Comparison of ENCODE assay signal across 17 mouse cellular contexts in genomic region chrX:164379721-164380120, GRCm38 (mm10). TPM values are rescaled to one million over a fixed set of nuclear protein-coding genes. Genes with fewer than 3 reads are reported as not detected.
"Had no signal": no experiment of that assay in that cellular context is flagged by ENCODE, and none has a peak within 500 bp of the region (broad histone marks: within the 10 kb centered on the region; RNA-seq: fewer than 3 reads in every experiment).

No protein-coding gene starts in this region.

- H3K36me3 ChIP-seq: kidney, embryonic 15.5 days; limb, embryonic 15.5 days; liver, embryonic 13.5 days; midbrain, embryonic 15.5 days; neural tube, embryonic 12.5 days had no signal

- H3K4me2 ChIP-seq: kidney, embryonic 15.5 days; limb, embryonic 15.5 days; liver, embryonic 13.5 days; midbrain, embryonic 11.5 days; midbrain, embryonic 15.5 days; neural tube, embryonic 12.5 days had no signal

- H3K9ac ChIP-seq: kidney, embryonic 15.5 days; limb, embryonic 15.5 days; liver, embryonic 13.5 days; liver, postnatal 0 days; midbrain, embryonic 15.5 days; neural tube, embryonic 12.5 days had no signal

- H3K4me1 ChIP-seq: kidney, embryonic 15.5 days; limb, embryonic 15.5 days; midbrain, embryonic 15.5 days; neural tube, embryonic 12.5 days had no signal

- H3K9me3 ChIP-seq: kidney, embryonic 15.5 days; limb, embryonic 15.5 days; liver, embryonic 13.5 days; megakaryocyte, embryonic 14.5 days; midbrain, embryonic 15.5 days; neural tube, embryonic 12.5 days had no signal

- H3K27ac ChIP-seq: left cerebral cortex, adult 2 months; limb, embryonic 15.5 days; liver, embryonic 13.5 days; macrophage; midbrain, embryonic 15.5 days; neural tube, embryonic 12.5 days had no signal

- DNase-seq: kidney, adult 2 months; kidney, postnatal 14 days; liver, embryonic 13.5 days; liver, postnatal 0 days; retina, postnatal 1 day; right cerebral cortex, postnatal 14 days; thymus, postnatal 4 days had no signal

- H3K4me3 ChIP-seq: kidney, embryonic 15.5 days; left cerebral cortex, adult 2 months; limb, embryonic 15.5 days; liver, embryonic 13.5 days; megakaryocyte, embryonic 14.5 days; midbrain, embryonic 15.5 days; neural tube, embryonic 12.5 days had no signal

- ATAC-seq: liver, postnatal 0 days; midbrain, embryonic 15.5 days had no signal

- H3K27me3 ChIP-seq: liver, embryonic 13.5 days; neural tube, embryonic 12.5 days had no signal

RNA-seq across cellular contexts. Expression of gene Vegfd, which starts 6.5 kb away (rescaled TPM):
- total RNA-seq: monocyte, adult 5-6 weeks; neutrophil, adult 5-6 weeks had no signal
- polyA plus RNA-seq: macrophage had no signal

RNA-seq across cellular contexts. Expression of gene Asb11, which starts 57.1 kb away (rescaled TPM):
- total RNA-seq: monocyte, adult 5-6 weeks had no signal
- polyA plus RNA-seq: kidney, embryonic 15.5 days; limb, embryonic 15.5 days; macrophage; midbrain, embryonic 11.5 days; midbrain, embryonic 15.5 days; neural tube, embryonic 12.5 days had no signal
